Mouse (Mus musculus): ENCODE measurements around the gene Surf4. TPM values are rescaled to one million over a fixed set of nuclear protein-coding genes. Genes with fewer than 3 reads are reported as not detected.
"Not testable (repeated sequence)": the region's sequence is repeated elsewhere in the genome, so short reads cannot be mapped to it uniquely, and the experiment has no call there.

Surf4 gene
- polyA plus RNA-seq, 1 experiment from 2014 or later = 265 TPM

DNA sequence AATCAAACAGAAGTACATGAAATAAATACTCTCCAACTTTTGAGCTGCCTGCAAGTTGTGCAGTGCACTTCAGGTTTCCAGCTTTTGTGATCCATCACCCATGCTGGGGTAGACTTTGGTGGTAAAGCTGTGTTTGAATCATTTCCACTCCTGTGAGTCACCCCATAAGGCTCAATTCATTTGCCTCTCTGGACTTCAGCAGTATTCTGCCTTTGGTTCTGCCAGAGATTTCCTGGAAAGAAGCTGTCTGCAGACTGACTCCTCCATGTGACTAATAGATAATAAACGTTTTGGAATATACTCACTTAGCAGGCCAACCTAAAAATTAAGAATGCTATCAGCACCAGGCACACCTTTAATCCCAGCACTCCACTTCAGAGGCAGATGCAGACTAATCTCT is 33.0 kb downstream of the Surf4 start:
- ATAC-seq (ENCODE audit: insufficient number of reproducible peaks, low FRiP score, low TSS enrichment, low read depth) = no peak
- Histone ChIP-seq H3K4me2 (replicated peaks) (no peak overlapping the region), H3K27ac (replicated peaks) (no peak overlapping the region), H3K9me3 (replicated peaks) (no peaks in the 10 kb centered on the region), H3K9ac (no peak overlapping the region), H3K36me3 (peaks cover 60% of the 10 kb centered on the region), H3K27me3 (no peaks in the 10 kb centered on the region), H3K4me1 (peaks cover 27% of the 10 kb centered on the region), H3K4me3 (replicated peaks) (no peak overlapping the region)
- 76% methylated on average over 1 of the region's 1 CpGs for WGBS

DNA sequence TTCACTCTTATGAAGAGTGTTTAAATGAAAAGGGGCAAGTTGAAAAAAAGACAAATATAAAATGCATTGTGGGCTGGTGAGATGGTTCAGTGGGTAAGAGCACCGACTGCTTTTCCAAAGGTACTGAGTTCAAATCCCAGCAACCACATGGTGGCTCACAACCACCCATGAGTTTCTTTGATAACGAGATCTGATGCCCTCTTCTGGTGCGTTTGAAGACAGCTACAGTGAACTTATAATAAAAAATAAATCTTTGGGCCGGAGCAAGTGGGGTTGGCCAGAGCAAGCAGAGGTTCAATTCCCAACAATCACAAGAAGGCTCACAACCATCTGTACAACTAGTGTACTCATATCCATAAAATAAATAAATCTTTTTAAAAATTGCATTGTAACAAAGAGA is 37.8 kb downstream of the Surf4 start:
- Histone ChIP-seq H3K27ac (replicated peaks) (no peak overlapping the region), H3K9me3 (replicated peaks) (no peaks in the 10 kb centered on the region), H3K4me1 (0 out of 2 replicates have a peak, but pooled peaks cover 3% of the 10 kb centered on the region), H3K9ac (no peak overlapping the region), H3K27me3 (no peaks in the 10 kb centered on the region), H3K4me2 (replicated peaks) (no peak overlapping the region), H3K4me3 (replicated peaks) (no peak overlapping the region), H3K36me3 (peaks cover 86% of the 10 kb centered on the region)
- ATAC-seq (ENCODE audit: insufficient number of reproducible peaks, low FRiP score, low TSS enrichment, low read depth) = no peak
- WGBS = 90% methylated on average over 4 of the region's 4 CpGs

DNA sequence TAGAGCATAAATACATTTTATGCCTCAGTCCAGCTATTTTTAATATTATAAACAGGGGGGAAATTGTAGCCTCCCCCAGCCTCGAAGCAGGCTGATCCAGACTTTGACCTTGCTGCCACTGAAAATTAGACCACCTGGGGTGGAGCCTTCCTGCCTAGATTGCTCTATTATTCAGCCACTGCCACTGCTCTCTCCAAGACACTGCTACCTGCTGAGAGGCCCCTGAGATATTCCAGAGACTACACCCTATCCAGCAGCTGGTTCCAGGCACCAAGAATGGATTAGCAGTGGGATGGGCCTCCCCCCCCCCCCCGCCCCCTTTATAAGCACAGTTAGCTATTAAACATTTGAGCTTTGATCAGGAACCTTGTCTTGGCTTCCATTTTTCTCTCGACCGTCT is 47.6 kb downstream of the Surf4 start:
- not testable (repeated sequence) for H3K27ac ChIP-seq (replicated peaks); H3K27me3 ChIP-seq; H3K9ac ChIP-seq; H3K4me2 ChIP-seq (replicated peaks); ATAC-seq (ENCODE audit: insufficient number of reproducible peaks, low FRiP score, low TSS enrichment, low read depth); H3K4me1 ChIP-seq; H3K9me3 ChIP-seq (replicated peaks); H3K4me3 ChIP-seq (replicated peaks)
- peaks cover 24% of the 10 kb centered on the region for H3K36me3 ChIP-seq
- 79% methylated on average over 4 of the region's 4 CpGs for WGBS

DNA sequence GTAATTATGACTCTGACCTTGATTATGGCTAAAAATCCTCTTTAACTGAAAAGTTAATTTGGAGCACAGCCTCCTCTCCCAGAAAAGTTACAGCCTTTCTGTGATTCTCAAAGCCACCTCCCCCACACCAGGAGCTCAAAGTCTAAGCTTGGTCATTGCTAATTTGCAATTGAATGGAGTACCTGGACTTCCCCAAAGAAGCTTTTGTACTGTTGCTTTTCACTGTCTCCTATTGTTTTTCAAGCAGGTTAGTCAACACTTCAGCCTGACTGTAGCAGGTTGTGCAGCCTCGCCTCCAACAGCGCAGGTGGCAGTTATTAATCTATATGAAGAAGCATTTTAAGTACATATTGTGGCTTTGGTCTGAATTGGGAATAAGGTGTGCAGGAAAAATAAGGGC is 48.2 kb downstream of the Surf4 start:
- H3K27ac ChIP-seq (replicated peaks); H3K9ac ChIP-seq; H3K9me3 ChIP-seq (replicated peaks); H3K4me2 ChIP-seq (replicated peaks); H3K27me3 ChIP-seq; ATAC-seq (ENCODE audit: insufficient number of reproducible peaks, low FRiP score, low TSS enrichment, low read depth); H3K4me3 ChIP-seq (replicated peaks); H3K4me1 ChIP-seq: not testable (repeated sequence)
- WGBS = 79% methylated on average over 2 of the region's 2 CpGs
- H3K36me3 ChIP-seq = peaks cover 18% of the 10 kb centered on the region

DNA sequence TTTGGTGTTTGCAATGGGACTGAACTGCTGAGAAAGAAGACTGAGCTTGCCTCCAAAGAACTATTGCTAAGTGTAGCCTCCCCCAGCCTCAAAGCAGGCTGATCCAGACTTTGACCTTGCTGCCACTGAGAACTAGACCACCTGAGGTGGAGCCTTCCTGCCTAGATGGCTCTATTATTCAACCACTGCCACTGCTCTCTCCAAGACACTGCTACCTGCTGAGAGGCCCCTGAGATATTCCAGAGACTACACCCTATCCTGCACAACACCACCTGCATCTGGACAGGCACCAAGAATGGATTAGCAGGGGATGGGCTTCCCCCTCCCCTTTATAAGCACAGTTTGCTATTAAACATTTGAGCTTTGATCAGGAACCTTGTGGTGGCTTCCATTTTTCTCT is 55.2 kb downstream of the Surf4 start:
- Histone ChIP-seq H3K27ac (replicated peaks) (no peak overlapping the region), H3K9ac (no peak overlapping the region), H3K4me2 (replicated peaks) (no peak overlapping the region), H3K27me3 (no peaks in the 10 kb centered on the region), H3K9me3 (replicated peaks) (0 out of 2 replicates have a peak, but pooled peaks cover under 1% of the 10 kb centered on the region), H3K4me3 (replicated peaks) (no peak overlapping the region), H3K4me1 (no peaks in the 10 kb centered on the region), H3K36me3 (no peaks in the 10 kb centered on the region)
- no peak for ATAC-seq (ENCODE audit: insufficient number of reproducible peaks, low FRiP score, low TSS enrichment, low read depth)

DNA sequence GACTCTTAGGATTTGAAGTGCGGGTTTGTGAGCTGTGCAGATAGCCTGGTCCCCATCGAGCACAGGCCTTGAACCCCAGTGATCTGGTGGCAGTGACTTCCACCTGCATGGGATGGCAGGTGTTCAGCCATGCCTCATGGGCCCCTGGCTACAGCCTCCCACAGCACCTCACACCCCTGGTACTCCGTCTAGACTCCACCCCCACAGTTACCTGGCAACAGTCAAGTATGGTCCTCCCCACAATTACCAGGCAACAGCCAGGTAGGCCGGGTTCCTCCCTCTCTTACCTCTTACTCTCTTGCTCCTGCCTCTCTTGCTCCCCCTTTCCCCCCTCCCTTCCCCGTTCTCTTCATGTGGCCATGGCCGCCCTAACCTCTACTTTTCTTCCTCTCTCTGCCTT is 63.1 kb downstream of the Surf4 start:
- ATAC-seq (ENCODE audit: insufficient number of reproducible peaks, low FRiP score, low TSS enrichment, low read depth) = no peak
- Histone ChIP-seq H3K9ac (no peak overlapping the region), H3K36me3 (no peaks in the 10 kb centered on the region), H3K4me1 (no peaks in the 10 kb centered on the region), H3K9me3 (replicated peaks) (no peaks in the 10 kb centered on the region), H3K4me3 (replicated peaks) (no peak overlapping the region), H3K4me2 (replicated peaks) (no peak overlapping the region), H3K27ac (replicated peaks) (no peak overlapping the region), H3K27me3 (no peaks in the 10 kb centered on the region)
- 70% methylated on average over 6 of the region's 6 CpGs for WGBS

Other genes with a start within 250 kb of the Surf4 start
- not detected in 2 replicates for gene Abo, start 68.9 kb downstream of the Surf4 start, polyA plus RNA-seq (2015; fragmentation: Nextera tagmentation; extraction: Ambion mirVana)
- gene Surf6, start 31.0 kb downstream of the Surf4 start, polyA plus RNA-seq (2015; fragmentation: Nextera tagmentation; extraction: Ambion mirVana) = 28.4 and 28.8 TPM in 2 replicates
- 52.4 and 56.4 TPM in 2 replicates for gene Med22, start 23.3 kb downstream of the Surf4 start, polyA plus RNA-seq (2015; fragmentation: Nextera tagmentation; extraction: Ambion mirVana)
- gene Rpl7a, start 23.2 kb downstream of the Surf4 start, polyA plus RNA-seq (2015; fragmentation: Nextera tagmentation; extraction: Ambion mirVana) = 584 and 598 TPM in 2 replicates
- gene Surf2, start 17.6 kb downstream of the Surf4 start, polyA plus RNA-seq (2015; fragmentation: Nextera tagmentation; extraction: Ambion mirVana) = 38.2 TPM in 2 replicates
- gene Surf1, start 17.4 kb downstream of the Surf4 start, polyA plus RNA-seq (2015; fragmentation: Nextera tagmentation; extraction: Ambion mirVana) = 58.4 and 60.4 TPM in 2 replicates
- gene Stkld1, start 119 bp upstream of the Surf4 start, polyA plus RNA-seq (2015; fragmentation: Nextera tagmentation; extraction: Ambion mirVana) = 0.07 and 0.14 TPM in 2 replicates
- gene Rexo4, start 30.5 kb upstream of the Surf4 start, polyA plus RNA-seq (2015; fragmentation: Nextera tagmentation; extraction: Ambion mirVana) = 43.2 and 48.6 TPM in 2 replicates
- 0.12 and 0.25 TPM in 2 replicates for gene Adamts13, start 39.5 kb upstream of the Surf4 start, polyA plus RNA-seq (2015; fragmentation: Nextera tagmentation; extraction: Ambion mirVana)
- 72.7 and 82.7 TPM in 2 replicates for gene Cacfd1, start 76.0 kb upstream of the Surf4 start, polyA plus RNA-seq (2015; fragmentation: Nextera tagmentation; extraction: Ambion mirVana)
- 0.91 and 1.1 TPM in 2 replicates for gene Slc2a6, start 94.1 kb upstream of the Surf4 start, polyA plus RNA-seq (2015; fragmentation: Nextera tagmentation; extraction: Ambion mirVana)
- 63.7 and 71.1 TPM in 2 replicates for gene Mymk, start 138.3 kb upstream of the Surf4 start, polyA plus RNA-seq (2015; fragmentation: Nextera tagmentation; extraction: Ambion mirVana)
- 3.8 and 5.0 TPM in 2 replicates for gene Adamtsl2, start 145.5 kb upstream of the Surf4 start, polyA plus RNA-seq (2015; fragmentation: Nextera tagmentation; extraction: Ambion mirVana)
- gene Fam163b, start 208.6 kb upstream of the Surf4 start, polyA plus RNA-seq (2015; fragmentation: Nextera tagmentation; extraction: Ambion mirVana) = 0.12 and 0.31 TPM in 2 replicates
- gene Dbh, start 231.3 kb upstream of the Surf4 start, polyA plus RNA-seq (2015; fragmentation: Nextera tagmentation; extraction: Ambion mirVana) = 0.55 and 1.1 TPM in 2 replicates

All from embryonic facial prominence, embryonic 15.5 days (tissue).